In the genomic region with DNA sequence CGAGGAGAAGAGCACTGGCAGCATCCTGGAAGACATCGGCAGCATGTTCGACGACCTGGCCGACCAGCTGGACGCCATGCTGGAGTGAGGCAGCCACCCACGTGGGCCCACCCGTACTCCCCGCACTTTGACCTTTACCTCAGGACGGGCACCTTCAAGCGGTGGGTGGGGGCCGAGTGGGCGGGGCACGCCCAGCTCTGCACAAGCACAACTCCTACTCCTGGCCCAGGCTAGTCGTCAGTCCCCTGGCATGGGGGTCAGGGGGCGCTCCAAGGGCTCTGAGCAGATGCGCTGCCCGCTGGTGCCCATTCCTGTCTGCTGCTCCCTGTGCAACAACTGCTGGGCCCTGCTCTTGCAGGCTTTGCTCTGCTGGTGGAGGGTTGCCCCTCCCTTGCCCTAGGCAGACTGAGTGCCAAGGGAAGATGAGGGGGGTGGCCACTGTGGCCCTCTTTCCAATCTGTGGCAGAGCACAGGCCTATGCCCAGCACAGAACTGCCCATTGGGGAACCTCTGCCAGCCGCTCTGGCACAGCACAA, we compare ENCODE assay signal across 9 mouse cellular contexts. TPM values are rescaled to one million over a fixed set of nuclear protein-coding genes. Genes with fewer than 3 reads are reported as not detected.
DNase-seq lines count a peak whose midpoint lies in the region; ATAC-seq and TF ChIP-seq lines count a peak whose summit lies in the region.
"Had no signal": no experiment of that assay in that cellular context is flagged by ENCODE, and none has a peak within 500 bp of the region (broad histone marks: within the 10 kb centered on the region; RNA-seq: fewer than 3 reads in every experiment).

No protein-coding gene starts in this region.

- H3K9ac ChIP-seq in heart, embryonic 15.5 days: no peak overlapping the region
- H3K9ac ChIP-seq in neural tube, embryonic 12.5 days: no peak overlapping the region
- no peak overlapping the region for H3K9ac ChIP-seq in neural tube, embryonic 15.5 days (replicated peaks)
- peak overlapping the region; percentile 29; the same call in 1 of the 2 replicates for H3K9ac ChIP-seq in intestine, embryonic 16.5 days (ENCODE audit: low read depth, low read length)

- no peak overlapping the region for H3K27ac ChIP-seq in heart, embryonic 15.5 days
- no peak overlapping the region for H3K27ac ChIP-seq in neural tube, embryonic 12.5 days
- no peak overlapping the region for H3K27ac ChIP-seq in neural tube, embryonic 15.5 days (replicated peaks)
- H3K27ac ChIP-seq in intestine, embryonic 16.5 days (ENCODE audit: low read length): no peak overlapping the region
- no peak overlapping the region for H3K27ac ChIP-seq in small intestine, adult 2 months (ENCODE audit: insufficient read depth, low read depth, low read length)

- peaks cover 43% of the 10 kb centered on the region for H3K36me3 ChIP-seq in heart, embryonic 15.5 days
- peaks cover 87% of the 10 kb centered on the region for H3K36me3 ChIP-seq in neural tube, embryonic 12.5 days
- H3K36me3 ChIP-seq in neural tube, embryonic 15.5 days: peaks cover 96% of the 10 kb centered on the region
- peaks cover 19% of the 10 kb centered on the region for H3K36me3 ChIP-seq in intestine, embryonic 16.5 days (ENCODE audit: control insufficient read depth, insufficient read depth, low read length)
- H3K36me3 ChIP-seq in small intestine, adult 2 months (ENCODE audit: control insufficient read depth, insufficient read depth, low read length): peaks cover 33% of the 10 kb centered on the region

- H3K4me3 ChIP-seq in heart, embryonic 15.5 days: peak overlapping the region; percentile 33; the same call in 1 of the 2 replicates
- H3K4me3 ChIP-seq in neural tube, embryonic 12.5 days: no peak overlapping the region
- H3K4me3 ChIP-seq in neural tube, embryonic 15.5 days (replicated peaks): no peak overlapping the region
- 0 out of 2 replicates have a peak overlapping the region, but pooled peaks have one; percentile 24 for H3K4me3 ChIP-seq in intestine, embryonic 16.5 days (ENCODE audit: low read length)
- H3K4me3 ChIP-seq in small intestine, adult 2 months (ENCODE audit: low read depth, low read length): peak overlapping the region; percentile 21; the same call in 1 of the 2 replicates

- ATAC-seq in heart, embryonic 15.5 days (replicated peaks; ENCODE audit: insufficient number of reproducible peaks, insufficient read depth, low FRiP score, low read depth): 0 out of 2 replicates have a peak, but pooled peaks have one; percentile 3
- ATAC-seq in neural tube, embryonic 12.5 days (ENCODE audit: low FRiP score, low read depth): 0 out of 2 replicates have a peak, but pooled peaks have one; percentile 10
- ATAC-seq in neural tube, embryonic 15.5 days (ENCODE audit: low FRiP score): no peak
- ATAC-seq in intestine, embryonic 16.5 days: peak; percentile 62
- ATAC-seq: Patski had no signal

- H3K9me3 ChIP-seq in heart, embryonic 15.5 days (replicated peaks): no peaks in the 10 kb centered on the region
- no peaks in the 10 kb centered on the region for H3K9me3 ChIP-seq in neural tube, embryonic 12.5 days
- no peaks in the 10 kb centered on the region for H3K9me3 ChIP-seq in neural tube, embryonic 15.5 days (replicated peaks)
- no peaks in the 10 kb centered on the region for H3K9me3 ChIP-seq in intestine, embryonic 16.5 days (ENCODE audit: control insufficient read depth, low read length)

- H3K27me3 ChIP-seq in heart, embryonic 15.5 days: peaks cover 16% of the 10 kb centered on the region
- H3K27me3 ChIP-seq in neural tube, embryonic 12.5 days (replicated peaks): 0 out of 2 replicates have a peak, but pooled peaks cover 3% of the 10 kb centered on the region
- H3K27me3 ChIP-seq in neural tube, embryonic 15.5 days (replicated peaks): no peaks in the 10 kb centered on the region
- H3K27me3 ChIP-seq in intestine, embryonic 16.5 days (replicated peaks; ENCODE audit: control insufficient read depth, insufficient read depth, low read length): no peaks in the 10 kb centered on the region
- no peaks in the 10 kb centered on the region for H3K27me3 ChIP-seq in small intestine, adult 2 months (ENCODE audit: control insufficient read depth, insufficient read depth, low read length)
- H3K27me3 ChIP-seq: Patski had no signal

- no peak for DNase-seq in heart, postnatal 4 days
- no peak for DNase-seq in urinary bladder, postnatal 25 days (ENCODE audit: low spot score)
- DNase-seq in spleen, postnatal 14 days (ENCODE audit: low spot score in 2 of 2): no peak

- peaks cover 12% of the 10 kb centered on the region for H3K4me1 ChIP-seq in heart, embryonic 15.5 days (replicated peaks)
- peaks cover 7% of the 10 kb centered on the region for H3K4me1 ChIP-seq in neural tube, embryonic 12.5 days
- H3K4me1 ChIP-seq in neural tube, embryonic 15.5 days: peaks cover 4% of the 10 kb centered on the region
- peaks cover 14% of the 10 kb centered on the region for H3K4me1 ChIP-seq in intestine, embryonic 16.5 days (ENCODE audit: control insufficient read depth, insufficient read depth, low read length)
- peaks cover 15% of the 10 kb centered on the region for H3K4me1 ChIP-seq in small intestine, adult 2 months (ENCODE audit: control insufficient read depth, insufficient read depth, insufficient read length, low read length)

- TF ChIP-seq CTCF in small intestine, adult 2 months (IDR thresholded peaks at IDR 0.05; ENCODE audit: extremely low read depth, insufficient read length, insufficient replicate concordance, low read depth, low read length): no peak

- H3K4me2 ChIP-seq in heart, embryonic 15.5 days: peak overlapping the region; percentile 70
- H3K4me2 ChIP-seq in neural tube, embryonic 12.5 days (replicated peaks): no peak overlapping the region
- no peak overlapping the region for H3K4me2 ChIP-seq in neural tube, embryonic 15.5 days
- peak overlapping the region; percentile 48 for H3K4me2 ChIP-seq in intestine, embryonic 16.5 days (ENCODE audit: low read depth, low read length)

- WGBS in heart, embryonic 15.5 days: 35% methylated on average over 19 of the region's 19 CpGs
- 59% methylated on average over 19 of the region's 19 CpGs for WGBS in neural tube, embryonic 12.5 days
- 62% methylated on average over 19 of the region's 19 CpGs for WGBS in neural tube, embryonic 15.5 days
- 47% methylated on average over 19 of the region's 19 CpGs for WGBS in intestine, embryonic 16.5 days
- WGBS in small intestine, adult 2 months: 27% methylated on average over 19 of the region's 19 CpGs

- TF ChIP-seq POLR2A in small intestine, adult 2 months (IDR thresholded peaks at IDR 0.05; ENCODE audit: low read depth, low read length): no peak

RNA-seq across cellular contexts. Expression of gene Caskin1, which starts 18.8 kb away (rescaled TPM):
- 0.39 and 0.94 TPM in 2 replicates for polyA plus RNA-seq in heart, embryonic 15.5 days (2015; fragmentation: Nextera tagmentation; extraction: Ambion mirVana)
- under 1 TPM; 0.34 to 0.91 TPM for total RNA-seq in heart, postnatal 4 days (2021)
- polyA plus RNA-seq in neural tube, embryonic 12.5 days (2016; fragmentation: Nextera tagmentation; extraction: Ambion mirVana): 23.2 and 25.4 TPM in 2 replicates
- 42.7 and 53.4 TPM in 2 replicates for polyA plus RNA-seq in neural tube, embryonic 15.5 days (2015; fragmentation: Nextera tagmentation; extraction: Ambion mirVana)
- 1.1 and 1.4 TPM in 2 replicates for polyA plus RNA-seq in intestine, embryonic 16.5 days (2015; fragmentation: Nextera tagmentation; extraction: Ambion mirVana)
- 0.50 and 0.77 TPM in 2 replicates for polyA plus RNA-seq in small intestine, adult 2 months (2012; rRNA removed)

RNA-seq across cellular contexts. Expression of gene Traf7, which starts 20.5 kb away (rescaled TPM):
- polyA plus RNA-seq in heart, embryonic 15.5 days (2015; fragmentation: Nextera tagmentation; extraction: Ambion mirVana): 59.2 and 84.9 TPM in 2 replicates
- 100 to 1,000 TPM in 1 of 2 experiments, 10 to 100 TPM in 1; 97.6 to 106 TPM for total RNA-seq in heart, postnatal 4 days (2021)
- 83.4 and 84.0 TPM in 2 replicates for polyA plus RNA-seq in neural tube, embryonic 12.5 days (2016; fragmentation: Nextera tagmentation; extraction: Ambion mirVana)
- polyA plus RNA-seq in neural tube, embryonic 15.5 days (2015; fragmentation: Nextera tagmentation; extraction: Ambion mirVana): 83.2 and 89.4 TPM in 2 replicates
- 81.9 and 87.6 TPM in 2 replicates for polyA plus RNA-seq in intestine, embryonic 16.5 days (2015; fragmentation: Nextera tagmentation; extraction: Ambion mirVana)
- 75.8 and 113 TPM in 2 replicates for polyA plus RNA-seq in small intestine, adult 2 months (2012; rRNA removed)

RNA-seq across cellular contexts. Expression of gene Rab26, which starts 26.8 kb away (rescaled TPM):
- 0.97 and 1.2 TPM in 2 replicates for polyA plus RNA-seq in heart, embryonic 15.5 days (2015; fragmentation: Nextera tagmentation; extraction: Ambion mirVana)
- total RNA-seq in heart, postnatal 4 days (2021): under 1 TPM; 0.27 to 0.38 TPM
- 1.6 and 2.2 TPM in 2 replicates for polyA plus RNA-seq in neural tube, embryonic 12.5 days (2016; fragmentation: Nextera tagmentation; extraction: Ambion mirVana)
- 6.1 and 9.1 TPM in 2 replicates for polyA plus RNA-seq in neural tube, embryonic 15.5 days (2015; fragmentation: Nextera tagmentation; extraction: Ambion mirVana)
- polyA plus RNA-seq in intestine, embryonic 16.5 days (2015; fragmentation: Nextera tagmentation; extraction: Ambion mirVana): 5.2 and 6.6 TPM in 2 replicates
- 1.2 and 6.1 TPM in 2 replicates for polyA plus RNA-seq in small intestine, adult 2 months (2012; rRNA removed)

RNA-seq across cellular contexts. Expression of gene Mlst8, which starts 28.3 kb away (rescaled TPM):
- 15.2 and 18.8 TPM in 2 replicates for polyA plus RNA-seq in heart, embryonic 15.5 days (2015; fragmentation: Nextera tagmentation; extraction: Ambion mirVana)
- total RNA-seq in heart, postnatal 4 days (2021): 10 to 100 TPM; 14.9 to 16.3 TPM
- polyA plus RNA-seq in neural tube, embryonic 12.5 days (2016; fragmentation: Nextera tagmentation; extraction: Ambion mirVana): 33.8 and 34.9 TPM in 2 replicates
- polyA plus RNA-seq in neural tube, embryonic 15.5 days (2015; fragmentation: Nextera tagmentation; extraction: Ambion mirVana): 29.5 and 33.1 TPM in 2 replicates
- polyA plus RNA-seq in intestine, embryonic 16.5 days (2015; fragmentation: Nextera tagmentation; extraction: Ambion mirVana): 25.1 and 26.0 TPM in 2 replicates
- polyA plus RNA-seq in small intestine, adult 2 months (2012; rRNA removed): 16.9 and 33.7 TPM in 2 replicates

RNA-seq across cellular contexts. Expression of gene Bricd5, which starts 33.5 kb away (rescaled TPM):
- polyA plus RNA-seq in heart, embryonic 15.5 days (2015; fragmentation: Nextera tagmentation; extraction: Ambion mirVana): 0.18 TPM in 1 of 2 replicates, not detected in the other
- under 1 TPM in 1 of 2 experiments, not detected in 1; 0.29 TPM for total RNA-seq in heart, postnatal 4 days (2021)
- polyA plus RNA-seq in neural tube, embryonic 12.5 days (2016; fragmentation: Nextera tagmentation; extraction: Ambion mirVana): 0.28 TPM in 2 replicates
- 0.73 TPM in 1 of 2 replicates, not detected in the other for polyA plus RNA-seq in neural tube, embryonic 15.5 days (2015; fragmentation: Nextera tagmentation; extraction: Ambion mirVana)
- 0.34 and 0.40 TPM in 2 replicates for polyA plus RNA-seq in intestine, embryonic 16.5 days (2015; fragmentation: Nextera tagmentation; extraction: Ambion mirVana)
- polyA plus RNA-seq in small intestine, adult 2 months (2012; rRNA removed): 0.77 and 2.3 TPM in 2 replicates

Comparison
In these comparisons a context has a peak if more than half of its experiments do, and no peak if none do; other contexts are left out.
1. H3K4me2 ChIP-seq: peak in heart, embryonic 15.5 days (single experiment) and intestine, embryonic 16.5 days (single experiment); none in neural tube, embryonic 12.5 days (single experiment) and neural tube, embryonic 15.5 days (single experiment).
2. H3K4me3 ChIP-seq: peak in heart, embryonic 15.5 days (single experiment), intestine, embryonic 16.5 days (single experiment) and small intestine, adult 2 months (single experiment); none in neural tube, embryonic 12.5 days (single experiment) and neural tube, embryonic 15.5 days (single experiment).
3. RNA of gene Caskin1, which starts 18.8 kb away (polyA plus RNA-seq): 42.7 to 53.4 TPM in neural tube, embryonic 15.5 days and 23.2 to 25.4 TPM in neural tube, embryonic 12.5 days; 1.1 to 1.4 TPM in intestine, embryonic 16.5 days, 0.50 to 0.77 TPM in small intestine, adult 2 months and 0.39 to 0.94 TPM in heart, embryonic 15.5 days; every median in the first group is over 10 times any median in the second.